Comparison of ENCODE assay signal across 26 mouse cellular contexts in the genomic region with DNA sequence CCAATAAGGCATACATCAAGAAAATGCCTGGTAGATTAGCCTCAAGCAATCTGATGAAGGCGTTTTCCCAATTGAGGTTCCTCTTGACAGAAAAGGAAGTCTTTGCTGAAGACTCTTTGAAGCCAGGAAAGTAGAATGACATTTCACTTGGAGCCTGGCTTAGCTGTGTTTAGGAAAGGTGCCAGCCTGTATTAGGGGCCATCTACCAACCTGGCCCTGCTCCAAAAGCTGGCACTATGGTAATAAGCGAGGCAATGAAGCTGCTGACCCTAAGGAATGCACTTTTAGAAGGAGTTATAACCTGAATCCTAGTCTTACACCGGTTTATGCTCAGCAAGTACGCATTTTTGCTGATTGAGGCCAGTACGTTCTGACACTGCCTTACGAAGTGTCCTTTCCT.
"Had no signal": no experiment of that assay in that cellular context is flagged by ENCODE, and none has a peak within 500 bp of the region (broad histone marks: within the 10 kb centered on the region; RNA-seq: fewer than 3 reads in every experiment).

No protein-coding gene starts in this region.

- H3K9ac ChIP-seq: embryonic facial prominence, embryonic 12.5 days; embryonic facial prominence, embryonic 13.5 days; embryonic facial prominence, embryonic 15.5 days; forebrain, embryonic 12.5 days; forebrain, embryonic 13.5 days; forebrain, embryonic 15.5 days; forebrain, postnatal 0 days had no signal

- H3K36me3 ChIP-seq: embryonic facial prominence, embryonic 10.5 days; embryonic facial prominence, embryonic 12.5 days; embryonic facial prominence, embryonic 13.5 days; embryonic facial prominence, embryonic 15.5 days; forebrain, embryonic 10.5 days; forebrain, embryonic 12.5 days; forebrain, embryonic 15.5 days had no signal

- H3K9me3 ChIP-seq: embryonic facial prominence, embryonic 10.5 days; embryonic facial prominence, embryonic 12.5 days; forebrain, embryonic 10.5 days; forebrain, embryonic 12.5 days; forebrain, embryonic 13.5 days; forebrain, embryonic 15.5 days had no signal

- DNase-seq: cerebellum, adult 2 months; cerebellum, adult 8-10 months; cerebellum, adult 9-11 months; cerebellum, postnatal 25 days; cerebellum, postnatal 36 days; embryo, embryonic 11 days; forebrain, postnatal 0 days; gastrocnemius, adult 2 months; gastrocnemius, postnatal 10 days; gastrocnemius, postnatal 14 days; gastrocnemius, postnatal 25 days; gastrocnemius, postnatal 36 days; heart, adult 11 months; heart, adult 18-20 months; heart, adult 2 months had no signal

- H3K4me2 ChIP-seq: embryonic facial prominence, embryonic 12.5 days; embryonic facial prominence, embryonic 13.5 days; embryonic facial prominence, embryonic 15.5 days; forebrain, embryonic 12.5 days; forebrain, embryonic 13.5 days; forebrain, embryonic 15.5 days had no signal

- ATAC-seq: forebrain, embryonic 13.5 days; forebrain, embryonic 14.5 days; forebrain, embryonic 15.5 days; forebrain, embryonic 16.5 days; forebrain, postnatal 0 days had no signal

- H3K4me3 ChIP-seq: embryonic facial prominence, embryonic 10.5 days; embryonic facial prominence, embryonic 12.5 days; embryonic facial prominence, embryonic 13.5 days; embryonic facial prominence, embryonic 15.5 days; erythroblast, embryonic 14.5 days; forebrain, embryonic 10.5 days; forebrain, embryonic 12.5 days; forebrain, embryonic 13.5 days; forebrain, embryonic 15.5 days; gastrocnemius, adult 2 months; heart, adult 2 months had no signal

- H3K27me3 ChIP-seq: embryonic facial prominence, embryonic 12.5 days; embryonic facial prominence, embryonic 13.5 days; embryonic facial prominence, embryonic 15.5 days; forebrain, embryonic 12.5 days; forebrain, embryonic 13.5 days; forebrain, embryonic 15.5 days had no signal

- H3K4me1 ChIP-seq: forebrain, embryonic 13.5 days; forebrain, embryonic 15.5 days had no signal

- H3K27ac ChIP-seq: embryonic facial prominence, embryonic 10.5 days; embryonic facial prominence, embryonic 12.5 days; embryonic facial prominence, embryonic 13.5 days; embryonic facial prominence, embryonic 15.5 days; forebrain, embryonic 10.5 days; forebrain, embryonic 12.5 days; forebrain, embryonic 13.5 days; forebrain, embryonic 15.5 days; gastrocnemius, adult 2 months; heart, adult 2 months had no signal
